Mouse (Mus musculus) liver, adult 2 months (tissue): ENCODE data around the gene Tnni3k.

Experiments used
- CTCF ChIP-seq: fragments of 200-500 bp; IDR thresholded peaks from 2 replicates; pipeline ENCODE4 v1.5.1; 2011; ENCODE audit warnings: low read depth, low read length, control low read depth
- POLR2A ChIP-seq: fragments of 200-500 bp; IDR thresholded peaks from 2 replicates; pipeline ENCODE4 v1.6.1; 2011; ENCODE audit warnings: low read length, control low read depth; ENCODE audit not compliant: insufficient read depth; ENCODE audit errors: extremely low read depth

- TF ChIP-seq CTCF (no peak), POLR2A (no peak)
Observed at GRCm38 (mm10) chr3:154842247-154842646, 213.0 kb downstream of the Tnni3k start.
